Mouse (Mus musculus) ES-Bruce4 (cell line): ENCODE measurements at regions not wholly inside any gene's neighbourhood (a gene's known extent, or its start where the extent isn't known, plus 50 kb on each side); places are given as distances from the start of the nearest gene placed in this dataset.

Source experiments
- H3K27ac ChIP-seq: 2 replicates; pipeline ENCODE4 v1.5.1; 2012; ENCODE audit warnings: low read length, inconsistent platforms; ENCODE audit not compliant: insufficient read depth
- H3K27me3 ChIP-seq: 2 replicates; pipeline ENCODE4 v1.6.1; 2012; ENCODE audit warnings: mild to moderate bottlenecking, low read length, inconsistent platforms; ENCODE audit not compliant: control insufficient read depth, poor library complexity, insufficient read depth, severe bottlenecking
- H3K36me3 ChIP-seq: 2 replicates; pipeline ENCODE4 v1.6.1; 2012; ENCODE audit warnings: inconsistent platforms, mild to moderate bottlenecking, low read length, moderate library complexity; ENCODE audit not compliant: control insufficient read depth, poor library complexity, insufficient read depth, severe bottlenecking
- H3K4me1 ChIP-seq: one replicate; pipeline ENCODE4 v1.8.1; 2011; ENCODE audit warnings: low read length; ENCODE audit not compliant: control insufficient read depth, insufficient read depth
- H3K4me3 ChIP-seq: 2 replicates; pipeline ENCODE4 v1.5.1; 2011; ENCODE audit warnings: low read depth, mild to moderate bottlenecking, low read length
- H3K9ac ChIP-seq: 2 replicates; pipeline ENCODE4 v1.6.1; 2012; ENCODE audit warnings: low read depth, mild to moderate bottlenecking, inconsistent platforms; ENCODE audit not compliant: poor library complexity, severe bottlenecking
- H3K9me3 ChIP-seq: replicated peaks from 2 replicates; pipeline ENCODE4 v1.6.1; 2012; ENCODE audit warnings: mild to moderate bottlenecking, low read length, inconsistent platforms; ENCODE audit not compliant: control insufficient read depth, poor library complexity, insufficient read depth, severe bottlenecking
- CTCF ChIP-seq: IDR thresholded peaks from one replicate; pipeline ENCODE4 v1.8.1; 2011; ENCODE audit warnings: low read depth, low read length
- EP300 ChIP-seq: IDR thresholded peaks from 2 replicates; pipeline ENCODE4 v1.6.1; 2011; ENCODE audit warnings: low read depth, low read length; ENCODE audit not compliant: insufficient read depth
- POLR2A ChIP-seq: IDR thresholded peaks from one replicate; pipeline ENCODE4 v1.8.1; 2011; ENCODE audit warnings: low read length; ENCODE audit not compliant: insufficient read depth

- Histone ChIP-seq H3K9ac (no peak overlapping the region), H3K4me3 (no peak overlapping the region)
- no peak for TF ChIP-seq CTCF
- TF ChIP-seq POLR2A = no peak
- no peak for TF ChIP-seq EP300
Observed at GRCm38 (mm10) chr1:126898484-126898883, 67.9 kb upstream of the Nckap5 start.

GRCm38 (mm10) chr1:126896895-126897294 is 66.3 kb upstream of the Nckap5 start:
- Histone ChIP-seq H3K9ac (no peak overlapping the region), H3K4me3 (no peak overlapping the region), H3K9me3 (no peaks in the 10 kb centered on the region), H3K27ac (no peak overlapping the region), H3K36me3 (no peaks in the 10 kb centered on the region), H3K27me3 (no peaks in the 10 kb centered on the region), H3K4me1 (no peaks in the 10 kb centered on the region)
- TF ChIP-seq EP300 (no peak), POLR2A (no peak), CTCF (no peak)

More at GRCm38 (mm10) chr1:126898484-126898883, 67.9 kb upstream of the Nckap5 start:
- H3K36me3 ChIP-seq = no peaks in the 10 kb centered on the region
- no peaks in the 10 kb centered on the region for H3K4me1 ChIP-seq
- H3K9me3 ChIP-seq = no peaks in the 10 kb centered on the region
- H3K27ac ChIP-seq = no peak overlapping the region
- H3K27me3 ChIP-seq = no peaks in the 10 kb centered on the region

- no peaks in the 10 kb centered on the region for H3K4me1 ChIP-seq
- no peaks in the 10 kb centered on the region for H3K27me3 ChIP-seq
- H3K9me3 ChIP-seq = no peaks in the 10 kb centered on the region
- TF ChIP-seq CTCF (no peak), EP300 (no peak), POLR2A (no peak)
- H3K36me3 ChIP-seq = no peaks in the 10 kb centered on the region
- H3K4me3 ChIP-seq = no peak overlapping the region
- H3K27ac ChIP-seq = no peak overlapping the region
- H3K9ac ChIP-seq = no peak overlapping the region
Observed at GRCm38 (mm10) chr1:126880801-126881200, 50.2 kb upstream of the Nckap5 start.
